Mouse (Mus musculus): Measurements from ENCODE around the gene Inf2.
A peak's percentile ranks its signal among the peaks of the same experiment; 100 is the strongest.

The Inf2 gene

GRCm38 (mm10) chr12:112596891-112597500, 8.4 kb downstream of the Inf2 start:
- DNase-seq = no peak

- no peak for DNase-seq
These were observed 9.0 kb downstream of the Inf2 start for GRCm38 (mm10) chr12:112597618-112598017.

- no peak for DNase-seq
These were observed 10.6 kb downstream of the Inf2 start for GRCm38 (mm10) chr12:112599198-112599597.

- DNase-seq = no peak
These were observed 11.5 kb downstream of the Inf2 start for GRCm38 (mm10) chr12:112599942-112600611.

GRCm38 (mm10) chr12:112604022-112604421, 15.4 kb downstream of the Inf2 start:
- no peak for DNase-seq

GRCm38 (mm10) chr12:112604709-112605649, 16.4 kb downstream of the Inf2 start:
- DNase-seq = no peak

GRCm38 (mm10) chr12:112605766-112606165, 17.2 kb downstream of the Inf2 start:
- peak; percentile 55 to 71 for DNase-seq

- DNase-seq = no peak
These were observed 18.4 kb downstream of the Inf2 start for GRCm38 (mm10) chr12:112606998-112607397.

- DNase-seq = no peak
These were observed 20.4 kb downstream of the Inf2 start for GRCm38 (mm10) chr12:112609031-112609430.

- no peak for DNase-seq
These were observed 28.1 kb downstream of the Inf2 start for GRCm38 (mm10) chr12:112616668-112617067.

- no peak for DNase-seq
These were observed 28.6 kb downstream of the Inf2 start for GRCm38 (mm10) chr12:112617184-112617583.

- DNase-seq = peak; percentile 55 to 56
These were observed 29.4 kb downstream of the Inf2 start for GRCm38 (mm10) chr12:112617898-112618380.

- DNase-seq = peak; percentile 38 to 59
These were observed 30.5 kb downstream of the Inf2 start for GRCm38 (mm10) chr12:112618981-112619685.

- DNase-seq = peak; percentile 48 to 50
These were observed 31.2 kb downstream of the Inf2 start, which contains the start of gene Adssl1 for GRCm38 (mm10) chr12:112619686-112620353. Gene Adssl1, plus strand, starts transcription at chr12:112620045.

GRCm38 (mm10) chr12:112620354-112621061, 31.9 kb downstream of the Inf2 start:
- DNase-seq = no peak

GRCm38 (mm10) chr12:112621900-112622299, 33.3 kb downstream of the Inf2 start:
- no peak for DNase-seq

GRCm38 (mm10) chr12:112623742-112624141, 35.2 kb downstream of the Inf2 start:
- peak in 1 of 2 experiments; percentile 35 for DNase-seq

GRCm38 (mm10) chr12:112625700-112626099, 37.1 kb downstream of the Inf2 start:
- DNase-seq = no peak

- no peak for DNase-seq
These were observed 37.9 kb downstream of the Inf2 start for GRCm38 (mm10) chr12:112626455-112626854.

- DNase-seq = no peak
These were observed 38.7 kb downstream of the Inf2 start for GRCm38 (mm10) chr12:112627097-112627881.

All from kidney, adult 8-10 months (tissue).